ENCODE assay signal across 8 mouse cellular contexts in the genomic region with DNA sequence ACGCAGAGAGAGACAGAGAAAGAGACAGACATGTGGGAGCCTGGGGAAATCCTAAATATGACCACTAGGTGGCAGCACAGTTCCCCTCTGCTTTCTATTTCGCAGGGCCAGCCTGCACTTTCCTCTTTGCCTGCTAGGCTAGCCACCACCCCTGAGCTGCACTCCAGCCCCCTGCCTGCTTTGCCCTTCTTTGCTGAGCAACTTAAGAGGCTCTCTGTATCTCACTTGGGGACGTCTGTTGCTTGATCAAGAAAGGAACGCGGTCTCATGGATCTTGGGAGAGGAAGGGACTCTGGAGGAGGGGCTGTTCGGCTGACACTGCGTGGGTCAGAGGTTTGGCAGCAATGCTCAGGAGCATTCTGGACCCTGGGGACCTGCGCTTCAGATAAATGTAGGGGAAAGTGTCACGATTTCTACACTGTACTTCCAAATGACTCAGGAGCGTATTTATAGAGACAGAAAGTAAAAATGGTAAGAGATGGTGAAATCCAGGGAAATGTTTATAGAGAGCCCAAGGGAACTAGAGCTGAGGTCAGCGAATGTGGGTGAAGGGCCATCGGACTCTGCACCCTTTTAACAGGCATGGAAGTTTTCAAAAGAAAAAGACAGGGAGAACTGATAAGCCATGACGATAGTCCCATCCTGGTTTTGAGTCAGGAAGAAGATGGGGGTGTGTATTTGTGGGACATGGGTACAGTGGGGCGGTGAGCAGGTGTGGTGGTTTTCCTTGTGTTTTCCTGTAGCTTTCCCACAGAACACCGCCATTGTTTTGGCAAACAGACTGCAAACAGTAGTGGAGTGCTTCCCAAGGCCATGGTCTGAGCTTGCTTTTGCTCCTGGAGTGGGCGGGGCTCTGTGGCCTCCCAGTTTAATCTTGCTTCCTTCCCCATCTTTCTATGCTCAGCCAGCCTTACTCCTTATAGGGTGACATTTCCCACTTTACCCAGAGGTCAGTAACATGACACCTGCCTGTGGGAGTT. TPM values are rescaled to one million over a fixed set of nuclear protein-coding genes. Genes with fewer than 3 reads are reported as not detected.
DNase-seq lines count a peak whose midpoint lies in the region; ATAC-seq and TF ChIP-seq lines count a peak whose summit lies in the region.

No protein-coding gene starts in this region.

- peak; percentile 80 for ATAC-seq in erythroblast, adult 5-6 weeks (replicated peaks; ENCODE audit: low FRiP score, poor library complexity, severe bottlenecking)
- ATAC-seq in heart, embryonic 12.5 days (ENCODE audit: insufficient number of reproducible peaks, low FRiP score), result peak; percentile 49; the same call in 1 of the 2 replicates
- ATAC-seq in kidney, embryonic 15.5 days (replicated peaks; ENCODE audit: low FRiP score), result peak; percentile 49; the same call in 1 of the 2 replicates
- ATAC-seq in midbrain, postnatal 0 days (ENCODE audit: low FRiP score), result peak; percentile 74; the same call in 1 of the 2 replicates

- H3K4me3 ChIP-seq in heart, embryonic 12.5 days, result peak overlapping the region; percentile 31
- peak overlapping the region; percentile 33 for H3K4me3 ChIP-seq in kidney, embryonic 15.5 days (replicated peaks)
- H3K4me3 ChIP-seq in midbrain, postnatal 0 days (ENCODE audit: low read depth, low read length), result peak overlapping the region; percentile 15; the same call in 1 of the 2 replicates

- no peak overlapping the region for H3K27ac ChIP-seq in heart, embryonic 12.5 days (ENCODE audit: poor library complexity, severe bottlenecking)
- 0 out of 2 replicates have a peak overlapping the region, but pooled peaks have one; percentile 23 for H3K27ac ChIP-seq in kidney, embryonic 15.5 days
- no peak overlapping the region for H3K27ac ChIP-seq in midbrain, postnatal 0 days (ENCODE audit: low read depth, low read length)

- H3K4me2 ChIP-seq in heart, embryonic 12.5 days, result peak overlapping the region; percentile 64
- peak overlapping the region; percentile 62 for H3K4me2 ChIP-seq in kidney, embryonic 15.5 days
- H3K4me2 ChIP-seq in midbrain, postnatal 0 days (ENCODE audit: low read depth, low read length, poor library complexity, severe bottlenecking), result peak overlapping the region; percentile 32

- peak overlapping the region; percentile 53; the same call in 1 of the 2 replicates for H3K9ac ChIP-seq in heart, embryonic 12.5 days
- H3K9ac ChIP-seq in kidney, embryonic 15.5 days, result peak overlapping the region; percentile 40; the same call in 1 of the 2 replicates
- no peak overlapping the region for H3K9ac ChIP-seq in midbrain, postnatal 0 days (replicated peaks; ENCODE audit: low read length, poor library complexity, severe bottlenecking)

- peaks cover 8% of the 10 kb centered on the region for H3K4me1 ChIP-seq in heart, embryonic 12.5 days (replicated peaks)
- H3K4me1 ChIP-seq in kidney, embryonic 15.5 days, result peaks cover 9% of the 10 kb centered on the region
- H3K4me1 ChIP-seq in midbrain, postnatal 0 days (ENCODE audit: insufficient read depth, low read length), result no peaks in the 10 kb centered on the region

- no peaks in the 10 kb centered on the region for H3K9me3 ChIP-seq in heart, embryonic 12.5 days (replicated peaks)
- no peaks in the 10 kb centered on the region for H3K9me3 ChIP-seq in kidney, embryonic 15.5 days (replicated peaks)
- no peaks in the 10 kb centered on the region for H3K9me3 ChIP-seq in midbrain, postnatal 0 days (ENCODE audit: low read length)

- no peak for TF ChIP-seq POLR2A in brain, embryonic 14.5 days (IDR thresholded peaks at IDR 0.05; ENCODE audit: borderline replicate concordance, extremely low read depth, insufficient read depth, insufficient read length, poor library complexity, severe bottlenecking)

- H3K27me3 ChIP-seq in heart, embryonic 12.5 days (replicated peaks), result no peaks in the 10 kb centered on the region
- H3K27me3 ChIP-seq in kidney, embryonic 15.5 days, result no peaks in the 10 kb centered on the region
- H3K27me3 ChIP-seq in midbrain, postnatal 0 days (ENCODE audit: insufficient read depth, low read length), result no peaks in the 10 kb centered on the region

- DNase-seq in CD4-positive helper T cell, adult 2 months (ENCODE audit: low read depth, low spot score), result peak; percentile 64
- peak; percentile 76 for DNase-seq in brain, embryonic 14.5 days (ENCODE audit: low read depth)
- peak; percentile 65 for DNase-seq in liver
- peak; percentile 76 for DNase-seq in midbrain, postnatal 0 days (ENCODE audit: low spot score)
- peak; percentile 55 to 73 for DNase-seq in spleen, postnatal 10 days (ENCODE audit: low spot score in 2 of 2)

- 21% methylated on average over 16 of the region's 16 CpGs for WGBS in heart, embryonic 12.5 days
- 29% methylated on average over 16 of the region's 16 CpGs for WGBS in kidney, embryonic 15.5 days
- WGBS in midbrain, postnatal 0 days, result 32% methylated on average over 16 of the region's 16 CpGs

- peak; percentile 94 for TF ChIP-seq CTCF in brain, embryonic 14.5 days (IDR thresholded peaks at IDR 0.05; ENCODE audit: borderline replicate concordance, extremely low read depth, insufficient read depth, insufficient read length)
- TF ChIP-seq CTCF in midbrain, postnatal 0 days (IDR thresholded peaks at IDR 0.05), result peak; percentile 97

- H3K36me3 ChIP-seq in heart, embryonic 12.5 days, result no peaks in the 10 kb centered on the region
- H3K36me3 ChIP-seq in kidney, embryonic 15.5 days, result no peaks in the 10 kb centered on the region
- H3K36me3 ChIP-seq in midbrain, postnatal 0 days (ENCODE audit: insufficient read depth, low read length), result no peaks in the 10 kb centered on the region

RNA-seq across cellular contexts. Expression of a gene that starts 12.7 kb away (rescaled TPM):
- polyA plus RNA-seq in brain, embryonic 14.5 days (2012; rRNA removed), result not detected in 2 replicates
- not detected in 2 replicates for total RNA-seq in erythroblast, adult 5-6 weeks (2015; ENCODE audit: low replicate concordance)
- 1.0 TPM in 1 of 2 replicates, not detected in the other for total RNA-seq in erythroblast, adult 5-6 weeks (2017; ENCODE audit: low replicate concordance)
- polyA plus RNA-seq in heart, embryonic 12.5 days (2016; fragmentation: Nextera tagmentation; extraction: Ambion mirVana), result not detected in 2 replicates
- not detected in 2 replicates for polyA plus RNA-seq in kidney, embryonic 15.5 days (2015; fragmentation: Nextera tagmentation; extraction: Ambion mirVana)
- total RNA-seq in midbrain, postnatal 0 days (2014; rRNA removed), result 0.27 TPM in 1 of 2 replicates, not detected in the other
- 0.69 and 0.86 TPM in 2 replicates for polyA plus RNA-seq in midbrain, postnatal 0 days (2015; fragmentation: Nextera tagmentation; extraction: Ambion mirVana)

RNA-seq across cellular contexts. Expression of a gene that starts 29.6 kb away (rescaled TPM):
- polyA plus RNA-seq in brain, embryonic 14.5 days (2012; rRNA removed), result 1.2 and 1.9 TPM in 2 replicates
- not detected in 2 replicates for total RNA-seq in erythroblast, adult 5-6 weeks (2015; ENCODE audit: low replicate concordance)
- total RNA-seq in erythroblast, adult 5-6 weeks (2017; ENCODE audit: low replicate concordance), result not detected in 2 replicates
- polyA plus RNA-seq in heart, embryonic 12.5 days (2016; fragmentation: Nextera tagmentation; extraction: Ambion mirVana), result 0.17 and 0.37 TPM in 2 replicates
- polyA plus RNA-seq in kidney, embryonic 15.5 days (2015; fragmentation: Nextera tagmentation; extraction: Ambion mirVana), result 0.82 and 1.5 TPM in 2 replicates
- total RNA-seq in midbrain, postnatal 0 days (2014; rRNA removed), result 0.52 and 0.88 TPM in 2 replicates
- polyA plus RNA-seq in midbrain, postnatal 0 days (2015; fragmentation: Nextera tagmentation; extraction: Ambion mirVana), result 1.4 and 1.5 TPM in 2 replicates

RNA-seq across cellular contexts. Expression of a gene that starts 38.0 kb away (rescaled TPM):
- 0.23 and 0.33 TPM in 2 replicates for polyA plus RNA-seq in brain, embryonic 14.5 days (2012; rRNA removed)
- not detected in 2 replicates for total RNA-seq in erythroblast, adult 5-6 weeks (2015; ENCODE audit: low replicate concordance)
- total RNA-seq in erythroblast, adult 5-6 weeks (2017; ENCODE audit: low replicate concordance), result not detected in 2 replicates
- polyA plus RNA-seq in heart, embryonic 12.5 days (2016; fragmentation: Nextera tagmentation; extraction: Ambion mirVana), result 4.4 and 4.9 TPM in 2 replicates
- 0.39 and 0.55 TPM in 2 replicates for polyA plus RNA-seq in kidney, embryonic 15.5 days (2015; fragmentation: Nextera tagmentation; extraction: Ambion mirVana)
- total RNA-seq in midbrain, postnatal 0 days (2014; rRNA removed), result 0.19 and 0.27 TPM in 2 replicates
- 0.32 TPM in 1 of 2 replicates, not detected in the other for polyA plus RNA-seq in midbrain, postnatal 0 days (2015; fragmentation: Nextera tagmentation; extraction: Ambion mirVana)

RNA-seq across cellular contexts. Expression of a gene that starts 38.0 kb away (rescaled TPM):
- polyA plus RNA-seq in brain, embryonic 14.5 days (2012; rRNA removed), result 11.1 and 13.3 TPM in 2 replicates
- not detected in 2 replicates for total RNA-seq in erythroblast, adult 5-6 weeks (2015; ENCODE audit: low replicate concordance)
- 0.51 TPM in 1 of 2 replicates, not detected in the other for total RNA-seq in erythroblast, adult 5-6 weeks (2017; ENCODE audit: low replicate concordance)
- 7.5 and 7.7 TPM in 2 replicates for polyA plus RNA-seq in heart, embryonic 12.5 days (2016; fragmentation: Nextera tagmentation; extraction: Ambion mirVana)
- polyA plus RNA-seq in kidney, embryonic 15.5 days (2015; fragmentation: Nextera tagmentation; extraction: Ambion mirVana), result 11.4 and 12.2 TPM in 2 replicates
- total RNA-seq in midbrain, postnatal 0 days (2014; rRNA removed), result 3.4 and 3.6 TPM in 2 replicates
- polyA plus RNA-seq in midbrain, postnatal 0 days (2015; fragmentation: Nextera tagmentation; extraction: Ambion mirVana), result 11.9 and 12.3 TPM in 2 replicates

RNA-seq across cellular contexts. Expression of a gene that starts 48.2 kb away (rescaled TPM):
- 0.23 TPM in 2 replicates for polyA plus RNA-seq in brain, embryonic 14.5 days (2012; rRNA removed)
- total RNA-seq in erythroblast, adult 5-6 weeks (2015; ENCODE audit: low replicate concordance), result not detected in 2 replicates
- total RNA-seq in erythroblast, adult 5-6 weeks (2017; ENCODE audit: low replicate concordance), result not detected in 2 replicates
- polyA plus RNA-seq in heart, embryonic 12.5 days (2016; fragmentation: Nextera tagmentation; extraction: Ambion mirVana), result not detected in 2 replicates
- 0.70 TPM in 1 of 2 replicates, not detected in the other for polyA plus RNA-seq in kidney, embryonic 15.5 days (2015; fragmentation: Nextera tagmentation; extraction: Ambion mirVana)
- total RNA-seq in midbrain, postnatal 0 days (2014; rRNA removed), result 0.14 and 0.44 TPM in 2 replicates
- polyA plus RNA-seq in midbrain, postnatal 0 days (2015; fragmentation: Nextera tagmentation; extraction: Ambion mirVana), result 0.23 and 0.33 TPM in 2 replicates
